Mouse (Mus musculus) heart, postnatal 0 days (tissue): ENCODE data around the gene Upk1a. TPM values are rescaled to one million over a fixed set of nuclear protein-coding genes. Genes with fewer than 3 reads are reported as not detected.

ENCODE experiments used
- ATAC-seq: fragments of 200-750 bp; cut with Nextera tagmentation; 2 replicates; pipeline ENCODE4 v1.8.0; 2017; ENCODE audit warnings: low read depth, moderate number of reproducible peaks, moderate library complexity; ENCODE audit not compliant: insufficient read depth
- DNase-seq: peaks from one replicate; pipeline ENCODE4 v3.0.0-alpha.2; 2016; ENCODE audit warnings: low spot score
- H3K27ac ChIP-seq: fragments of 300-500 bp; sonication (generic); 2 replicates; pipeline ENCODE4 v1.5.1; 2014; ENCODE audit warnings: low read depth, mild to moderate bottlenecking
- H3K27me3 ChIP-seq: fragments of 300-500 bp; sonication (generic); 2 replicates; pipeline ENCODE4 v1.6.1; 2014; ENCODE audit warnings: low read length, mixed read lengths; ENCODE audit not compliant: control insufficient read depth, insufficient read depth
- H3K36me3 ChIP-seq: fragments of 300-500 bp; sonication (generic); replicated peaks from 2 replicates; pipeline ENCODE4 v1.6.1; 2014; ENCODE audit warnings: low read length, mixed read lengths; ENCODE audit not compliant: control insufficient read depth, insufficient read depth
- H3K4me1 ChIP-seq: fragments of 300-500 bp; sonication (generic); 2 replicates; pipeline ENCODE4 v1.6.1; 2014; ENCODE audit warnings: antibody characterized with exemption; ENCODE audit not compliant: control insufficient read depth, insufficient read depth
- H3K4me2 ChIP-seq: fragments of 300-500 bp; sonication (generic); 2 replicates; pipeline ENCODE4 v1.6.1; 2014; ENCODE audit warnings: low read depth, mild to moderate bottlenecking, low read length, moderate library complexity
- H3K4me3 ChIP-seq: fragments of 300-500 bp; sonication (generic); 2 replicates; pipeline ENCODE4 v1.5.1; 2014; ENCODE audit warnings: low read depth, low read length
- H3K9ac ChIP-seq: fragments of 300-500 bp; sonication (generic); replicated peaks from 2 replicates; pipeline ENCODE4 v1.6.1; 2014; ENCODE audit warnings: low read depth, low read length, mixed read lengths
- H3K9me3 ChIP-seq: fragments of 300-500 bp; sonication (generic); replicated peaks from 2 replicates; pipeline ENCODE4 v1.6.1; 2016; ENCODE audit warnings: low read length; ENCODE audit not compliant: control insufficient read depth
- CTCF ChIP-seq: IDR thresholded peaks from 2 replicates; pipeline ENCODE4 v1.5.1; 2016; ENCODE audit warnings: antibody characterized with exemption, control low read depth, low read depth
- EP300 ChIP-seq: IDR thresholded peaks from 2 replicates; pipeline ENCODE4 v1.6.1; 2016; ENCODE audit warnings: antibody characterized with exemption, low read depth
- WGBS: fragments of 180-500 bp; shearing (Covaris S2); extraction: QIAGEN DNeasy Blood & Tissue Kit; methylation state at CpG from one replicate; pipeline ENCODE4 v1.1.7; 2014; 5-methylcytosine and 5-hydroxymethylcytosine counted together
- polyA plus RNA-seq: library from polyadenylated mRNA; unstranded; fragments of >200 nt; fragmentation: Nextera tagmentation; extraction: Ambion mirVana; gene quantifications from 2 replicates; pipeline ENCODE4 v1.2.1, GENCODE M21; 2015
- total RNA-seq: library from RNA; depleted of rRNA; stranded (reverse); fragments of >200 nt; gene quantifications from 2 replicates; pipeline ENCODE4 v1.2.3, GENCODE M21; 2014; ENCODE audit warnings: low replicate concordance

Gene Upk1a
- total and polyA plus RNA-seq, 2 experiments from 2014 or later = 0.60 to 73.4 TPM

DNA sequence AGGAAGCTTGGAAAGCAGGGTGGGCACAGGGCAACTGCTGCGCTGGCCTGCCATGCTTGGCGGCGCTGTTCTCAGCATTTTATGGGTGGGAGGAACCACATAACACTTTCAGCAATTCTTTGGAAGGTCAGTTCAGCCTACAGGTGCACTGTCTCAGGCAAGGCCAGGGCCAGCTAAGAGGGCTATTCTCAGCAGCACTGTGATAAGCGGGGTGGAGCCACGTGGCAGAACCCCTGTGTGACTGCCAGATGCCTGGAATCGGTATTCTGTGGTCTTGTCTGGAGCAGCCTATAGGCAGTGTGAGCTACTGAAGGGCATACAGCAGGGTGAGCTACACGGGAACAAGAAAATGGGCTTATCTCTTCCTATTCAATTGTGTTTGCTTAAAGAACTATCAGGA is 2.6 kb downstream of the Upk1a start:
- Histone ChIP-seq H3K4me2 (0 out of 2 replicates have a peak overlapping the region, but pooled peaks have one; percentile 11), H3K4me1 (peaks cover 8% of the 10 kb centered on the region; the same call in 1 of the 2 replicates), H3K9me3 (no peaks in the 10 kb centered on the region), H3K4me3 (no peak overlapping the region), H3K36me3 (no peaks in the 10 kb centered on the region), H3K27ac (peak overlapping the region; percentile 71), H3K27me3 (no peaks in the 10 kb centered on the region), H3K9ac (0 out of 2 replicates have a peak overlapping the region, but pooled peaks have one; percentile 16)
- WGBS = 29% methylated on average over 7 of the region's 7 CpGs
- DNase-seq (peak; percentile 71), ATAC-seq (peak; percentile 91)
- TF ChIP-seq CTCF (no peak), EP300 (no peak)

- Histone ChIP-seq H3K4me2 (no peak overlapping the region), H3K9ac (no peak overlapping the region), H3K4me1 (peaks cover 8% of the 10 kb centered on the region; the same call in 1 of the 2 replicates), H3K27ac (no peak overlapping the region), H3K9me3 (no peaks in the 10 kb centered on the region), H3K27me3 (no peaks in the 10 kb centered on the region), H3K36me3 (no peaks in the 10 kb centered on the region), H3K4me3 (no peak overlapping the region)
- WGBS = 57% methylated on average over 16 of the region's 16 CpGs
- ATAC-seq = no peak
- DNase-seq = no peak
- no peak for TF ChIP-seq EP300
Measured at GRCm38 (mm10) chr7:30608476-30608875, 4.2 kb downstream of the Upk1a start.

- peak; percentile 60 for DNase-seq
- H3K27me3 ChIP-seq = no peaks in the 10 kb centered on the region
- no peak overlapping the region for H3K4me2 ChIP-seq
- TF ChIP-seq EP300 = no peak
- peak; percentile 71 for TF ChIP-seq CTCF
- peak; percentile 56 for ATAC-seq
- no peak overlapping the region for H3K4me3 ChIP-seq
- H3K9me3 ChIP-seq = no peaks in the 10 kb centered on the region
- H3K36me3 ChIP-seq = no peaks in the 10 kb centered on the region
- 25% methylated on average over 8 of the region's 8 CpGs for WGBS
- peaks cover 8% of the 10 kb centered on the region; the same call in 1 of the 2 replicates for H3K4me1 ChIP-seq
- H3K9ac ChIP-seq = no peak overlapping the region
- H3K27ac ChIP-seq = no peak overlapping the region
Measured at GRCm38 (mm10) chr7:30607706-30608309, 4.8 kb downstream of the Upk1a start.

- TF ChIP-seq CTCF = no peak
- TF ChIP-seq EP300 = no peak
- Histone ChIP-seq H3K4me3 (no peak overlapping the region), H3K4me1 (peaks cover 9% of the 10 kb centered on the region; the same call in 1 of the 2 replicates), H3K9me3 (no peaks in the 10 kb centered on the region), H3K9ac (no peak overlapping the region), H3K4me2 (no peak overlapping the region), H3K36me3 (no peaks in the 10 kb centered on the region), H3K27me3 (no peaks in the 10 kb centered on the region), H3K27ac (no peak overlapping the region)
- DNase-seq (no peak), ATAC-seq (no peak)
- WGBS = 81% methylated on average over 8 of the region's 8 CpGs
Measured at GRCm38 (mm10) chr7:30604944-30605343, 7.7 kb downstream of the Upk1a start.

DNA sequence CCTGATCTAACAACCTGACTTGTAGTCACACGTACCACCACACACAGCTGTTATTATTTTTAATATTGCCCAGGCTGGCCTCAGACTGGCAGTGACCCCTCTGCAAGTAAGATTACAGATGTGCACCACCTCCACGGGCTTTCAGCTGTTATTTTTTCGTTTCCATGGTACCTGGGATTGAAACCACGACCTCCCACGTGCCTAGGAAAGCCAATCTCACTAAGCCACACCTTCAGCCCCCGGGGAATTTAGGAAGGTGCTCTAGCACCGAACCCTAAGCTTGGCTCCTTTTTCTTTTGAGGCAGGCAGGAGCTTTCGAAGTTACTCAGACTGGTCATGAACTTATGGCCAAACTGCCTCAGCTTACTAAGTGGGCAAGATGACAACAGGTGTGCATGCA is 8.2 kb downstream of the Upk1a start:
- TF ChIP-seq EP300 = no peak
- no peak for TF ChIP-seq CTCF
- Histone ChIP-seq H3K27ac (no peak overlapping the region), H3K4me1 (0 out of 2 replicates have a peak, but pooled peaks cover 6% of the 10 kb centered on the region), H3K9me3 (no peaks in the 10 kb centered on the region), H3K9ac (no peak overlapping the region), H3K4me3 (no peak overlapping the region), H3K4me2 (no peak overlapping the region), H3K27me3 (no peaks in the 10 kb centered on the region), H3K36me3 (no peaks in the 10 kb centered on the region)
- WGBS = 61% methylated on average over 8 of the region's 8 CpGs
- no peak for DNase-seq
- no peak for ATAC-seq

DNA sequence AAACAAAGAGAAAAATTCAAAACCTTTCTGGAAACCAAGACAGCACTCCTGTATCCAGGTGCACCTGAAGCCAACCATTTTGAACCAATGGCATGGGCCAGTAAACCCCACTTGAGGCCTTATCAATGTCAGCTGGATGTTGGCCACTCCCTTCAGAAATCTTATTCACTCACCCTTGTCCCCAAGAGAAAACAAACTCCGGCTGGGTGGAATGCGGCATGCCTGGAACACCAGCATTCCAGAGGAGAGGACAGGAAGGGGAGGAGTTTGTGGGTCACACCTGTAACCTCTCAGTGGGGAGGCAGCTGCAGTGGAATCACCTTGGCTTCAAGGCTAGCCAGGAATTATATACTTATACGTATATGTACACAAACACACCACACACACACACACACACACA is 10.1 kb downstream of the Upk1a start:
- no peak overlapping the region for H3K27ac ChIP-seq
- TF ChIP-seq CTCF = no peak
- no peak for TF ChIP-seq EP300
- 0 out of 2 replicates have a peak, but pooled peaks cover 6% of the 10 kb centered on the region for H3K4me1 ChIP-seq
- 22% methylated on average over 3 of the region's 3 CpGs for WGBS
- ATAC-seq (no peak), DNase-seq (no peak)
- H3K9me3 ChIP-seq = no peaks in the 10 kb centered on the region
- H3K27me3 ChIP-seq = no peaks in the 10 kb centered on the region
- no peaks in the 10 kb centered on the region for H3K36me3 ChIP-seq
- H3K4me3 ChIP-seq = no peak overlapping the region
- no peak overlapping the region for H3K9ac ChIP-seq
- H3K4me2 ChIP-seq = no peak overlapping the region
